Mouse (Mus musculus) brain, adult 2 months (tissue): ENCODE results near the gene Chmp1a.

Experiments used
- DNase-seq: peaks from one replicate; pipeline ENCODE4 v3.0.0; 2011; ENCODE audit warnings: low read depth, low spot score

The Chmp1a gene

DNA sequence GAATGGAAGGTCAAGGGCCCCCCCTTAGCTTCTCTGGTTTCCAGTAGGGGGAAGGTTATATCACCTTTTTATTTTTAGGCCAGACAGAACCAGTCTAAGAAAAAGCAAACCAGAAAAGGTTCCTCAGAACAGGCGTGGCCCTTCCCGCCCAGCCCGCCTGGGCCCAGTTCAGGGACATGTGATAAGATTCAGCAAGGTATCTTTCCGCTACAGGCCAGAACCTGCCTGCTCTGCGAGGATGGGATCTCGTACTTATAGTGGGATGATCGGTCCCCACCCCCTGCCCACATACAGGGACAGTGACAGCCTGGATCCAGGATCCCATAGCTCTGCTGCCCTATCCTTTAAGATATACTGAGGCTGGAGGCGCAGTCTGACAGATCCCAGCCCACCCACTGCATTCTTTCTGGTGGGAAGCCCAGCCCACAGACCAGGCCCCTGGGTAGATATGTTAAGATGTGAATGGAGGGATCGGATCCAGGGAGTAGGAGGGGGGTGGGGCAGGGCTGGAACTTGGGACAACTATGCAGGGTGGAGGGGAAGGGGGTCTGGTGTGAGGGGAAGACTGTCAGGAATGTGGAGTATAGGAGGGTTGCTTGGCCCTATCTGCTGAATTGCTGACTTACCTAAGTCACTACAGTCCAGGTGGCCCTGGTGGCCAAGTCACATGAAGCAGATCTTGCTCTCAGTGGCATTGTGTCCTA lies 56.3 kb downstream of the Chmp1a start:
- no peak for DNase-seq

DNA sequence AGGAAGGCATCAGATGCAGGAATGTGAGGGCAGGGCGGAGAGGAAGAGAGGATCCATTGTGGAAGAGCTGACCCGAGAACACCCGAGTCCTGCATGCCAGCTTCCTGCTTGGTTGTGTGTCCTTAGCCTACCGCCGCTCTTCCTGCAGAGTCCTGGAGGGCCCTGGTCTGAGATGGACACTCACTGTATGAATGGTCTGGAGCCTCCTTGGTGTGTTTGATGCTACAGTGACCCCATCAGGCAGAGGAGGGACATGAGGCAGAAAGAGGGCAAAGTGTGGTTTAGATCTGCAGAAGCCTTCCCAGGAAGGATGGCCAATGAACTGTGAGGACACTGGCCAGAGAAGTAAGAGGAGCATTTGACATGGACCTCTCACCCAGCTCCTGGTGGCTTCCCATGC lies 57.4 kb downstream of the Chmp1a start:
- DNase-seq, result peak; percentile 40
